Mouse (Mus musculus): ENCODE results near the gene Brinp2. TPM values are rescaled to one million over a fixed set of nuclear protein-coding genes. Genes with fewer than 3 reads are reported as not detected.

Gene Brinp2
- polyA plus RNA-seq, 1 experiment from 2014 or later = 14.8 TPM

- Histone ChIP-seq H3K4me1 (no peaks in the 10 kb centered on the region), H3K4me3 (replicated peaks) (no peak overlapping the region), H3K36me3 (replicated peaks) (no peaks in the 10 kb centered on the region), H3K9ac (no peak overlapping the region), H3K9me3 (no peaks in the 10 kb centered on the region), H3K27ac (no peak overlapping the region), H3K27me3 (no peaks in the 10 kb centered on the region), H3K4me2 (no peak overlapping the region)
- no peak for ATAC-seq (ENCODE audit: low FRiP score)
- WGBS = 88% methylated on average over 7 of the region's 7 CpGs
These were observed 72.3 kb downstream of the Brinp2 start for GRCm38 (mm10) chr1:158283869-158284268.

- WGBS = 84% methylated on average over 9 of the region's 9 CpGs
- ATAC-seq (ENCODE audit: low FRiP score) = 0 out of 2 replicates have a peak, but pooled peaks have one; percentile 33
- no peaks in the 10 kb centered on the region for H3K27me3 ChIP-seq
- H3K27ac ChIP-seq = no peak overlapping the region
- H3K4me2 ChIP-seq = no peak overlapping the region
- no peaks in the 10 kb centered on the region for H3K9me3 ChIP-seq
- no peaks in the 10 kb centered on the region for H3K36me3 ChIP-seq (replicated peaks)
- no peak overlapping the region for H3K9ac ChIP-seq
- no peak overlapping the region for H3K4me3 ChIP-seq (replicated peaks)
- H3K4me1 ChIP-seq = peaks cover 11% of the 10 kb centered on the region
These were observed 84.1 kb downstream of the Brinp2 start for GRCm38 (mm10) chr1:158272058-158272457.

GRCm38 (mm10) chr1:158267020-158267571 lies 89.0 kb downstream of the Brinp2 start:
- Histone ChIP-seq H3K4me3 (replicated peaks) (no peak overlapping the region), H3K27me3 (0 out of 2 replicates have a peak, but pooled peaks cover 10% of the 10 kb centered on the region), H3K9ac (no peak overlapping the region), H3K27ac (peak overlapping the region; percentile 72), H3K4me2 (no peak overlapping the region), H3K9me3 (no peaks in the 10 kb centered on the region), H3K4me1 (peaks cover 25% of the 10 kb centered on the region), H3K36me3 (replicated peaks) (no peaks in the 10 kb centered on the region)
- ATAC-seq (ENCODE audit: low FRiP score) = peak; percentile 74
- 7% methylated on average over 8 of the region's 8 CpGs for WGBS

GRCm38 (mm10) chr1:158266293-158267019 lies 89.7 kb downstream of the Brinp2 start:
- Histone ChIP-seq H3K4me3 (replicated peaks) (no peak overlapping the region), H3K9me3 (no peaks in the 10 kb centered on the region), H3K27ac (peak overlapping the region; percentile 72), H3K36me3 (replicated peaks) (no peaks in the 10 kb centered on the region), H3K9ac (no peak overlapping the region), H3K4me1 (peaks cover 25% of the 10 kb centered on the region), H3K4me2 (no peak overlapping the region), H3K27me3 (0 out of 2 replicates have a peak, but pooled peaks cover 10% of the 10 kb centered on the region)
- peak; percentile 70 for ATAC-seq (ENCODE audit: low FRiP score)
- WGBS = 30% methylated on average over 3 of the region's 3 CpGs

GRCm38 (mm10) chr1:158259516-158260235 lies 96.5 kb downstream of the Brinp2 start:
- 93% methylated on average over 5 of the region's 5 CpGs for WGBS
- Histone ChIP-seq H3K27me3 (0 out of 2 replicates have a peak, but pooled peaks cover 2% of the 10 kb centered on the region), H3K27ac (no peak overlapping the region), H3K4me3 (replicated peaks) (no peak overlapping the region), H3K36me3 (replicated peaks) (no peaks in the 10 kb centered on the region), H3K4me1 (peaks cover 8% of the 10 kb centered on the region; the same call in 1 of the 2 replicates), H3K9ac (no peak overlapping the region), H3K4me2 (no peak overlapping the region), H3K9me3 (no peaks in the 10 kb centered on the region)
- no peak for ATAC-seq (ENCODE audit: low FRiP score)

GRCm38 (mm10) chr1:158258685-158259292 lies 97.3 kb downstream of the Brinp2 start:
- Histone ChIP-seq H3K27ac (peak overlapping the region; percentile 70), H3K4me1 (peaks cover 8% of the 10 kb centered on the region; the same call in 1 of the 2 replicates), H3K27me3 (no peaks in the 10 kb centered on the region), H3K36me3 (replicated peaks) (no peaks in the 10 kb centered on the region), H3K4me3 (replicated peaks) (no peak overlapping the region), H3K4me2 (no peak overlapping the region), H3K9me3 (no peaks in the 10 kb centered on the region), H3K9ac (no peak overlapping the region)
- WGBS = 41% methylated on average over 6 of the region's 6 CpGs
- ATAC-seq (ENCODE audit: low FRiP score) = peak; percentile 87

GRCm38 (mm10) chr1:158255912-158256680 lies 100.0 kb downstream of the Brinp2 start:
- Histone ChIP-seq H3K9me3 (no peaks in the 10 kb centered on the region), H3K27me3 (no peaks in the 10 kb centered on the region), H3K4me3 (replicated peaks) (no peak overlapping the region), H3K36me3 (replicated peaks) (no peaks in the 10 kb centered on the region), H3K27ac (no peak overlapping the region), H3K9ac (no peak overlapping the region), H3K4me2 (no peak overlapping the region), H3K4me1 (peaks cover 8% of the 10 kb centered on the region; the same call in 1 of the 2 replicates)
- WGBS = 95% methylated on average over 9 of the region's 9 CpGs
- no peak for ATAC-seq (ENCODE audit: low FRiP score)

GRCm38 (mm10) chr1:158252682-158253222 lies 103.4 kb downstream of the Brinp2 start:
- Histone ChIP-seq H3K9me3 (no peaks in the 10 kb centered on the region), H3K36me3 (replicated peaks) (no peaks in the 10 kb centered on the region), H3K27me3 (no peaks in the 10 kb centered on the region), H3K9ac (no peak overlapping the region), H3K4me3 (replicated peaks) (no peak overlapping the region), H3K4me1 (no peaks in the 10 kb centered on the region), H3K27ac (no peak overlapping the region), H3K4me2 (no peak overlapping the region)
- ATAC-seq (ENCODE audit: low FRiP score) = no peak
- 93% methylated on average over 8 of the region's 8 CpGs for WGBS

- H3K27ac ChIP-seq = no peak overlapping the region
- no peaks in the 10 kb centered on the region for H3K9me3 ChIP-seq
- no peak overlapping the region for H3K9ac ChIP-seq
- no peak overlapping the region for H3K4me3 ChIP-seq (replicated peaks)
- no peak overlapping the region for H3K4me2 ChIP-seq
- ATAC-seq (ENCODE audit: low FRiP score) = no peak
- no peaks in the 10 kb centered on the region for H3K4me1 ChIP-seq
- no peaks in the 10 kb centered on the region for H3K36me3 ChIP-seq (replicated peaks)
- 97% methylated on average over 3 of the region's 3 CpGs for WGBS
- H3K27me3 ChIP-seq = no peaks in the 10 kb centered on the region
These were observed 107.9 kb downstream of the Brinp2 start for GRCm38 (mm10) chr1:158248266-158248665.

GRCm38 (mm10) chr1:158246476-158247153 lies 109.5 kb downstream of the Brinp2 start:
- no peak overlapping the region for H3K4me2 ChIP-seq
- ATAC-seq (ENCODE audit: low FRiP score) = no peak
- H3K9me3 ChIP-seq = no peaks in the 10 kb centered on the region
- H3K9ac ChIP-seq = no peak overlapping the region
- H3K27ac ChIP-seq = no peak overlapping the region
- H3K4me3 ChIP-seq (replicated peaks) = no peak overlapping the region
- 95% methylated on average over 14 of the region's 14 CpGs for WGBS
- H3K4me1 ChIP-seq = no peaks in the 10 kb centered on the region
- H3K36me3 ChIP-seq (replicated peaks) = no peaks in the 10 kb centered on the region
- no peaks in the 10 kb centered on the region for H3K27me3 ChIP-seq

GRCm38 (mm10) chr1:158245486-158245885 lies 110.6 kb downstream of the Brinp2 start:
- no peak for ATAC-seq (ENCODE audit: low FRiP score)
- Histone ChIP-seq H3K27ac (no peak overlapping the region), H3K27me3 (no peaks in the 10 kb centered on the region), H3K36me3 (replicated peaks) (no peaks in the 10 kb centered on the region), H3K4me1 (no peaks in the 10 kb centered on the region), H3K4me2 (no peak overlapping the region), H3K4me3 (replicated peaks) (no peak overlapping the region), H3K9ac (no peak overlapping the region), H3K9me3 (no peaks in the 10 kb centered on the region)
- 85% methylated on average over 8 of the region's 8 CpGs for WGBS
